ENCODE assay signal across 8 mouse cellular contexts in genomic region chr8:110921492-110922230, GRCm38 (mm10). TPM values are rescaled to one million over a fixed set of nuclear protein-coding genes. Genes with fewer than 3 reads are reported as not detected.
DNase-seq lines count a peak whose midpoint lies in the region; ATAC-seq and TF ChIP-seq lines count a peak whose summit lies in the region.

No protein-coding gene starts in this region.

- H3K27me3 ChIP-seq in neural tube, embryonic 11.5 days (ENCODE audit: control insufficient read depth, insufficient read depth, low read length) = no peaks in the 10 kb centered on the region
- no peaks in the 10 kb centered on the region for H3K27me3 ChIP-seq in embryonic facial prominence, embryonic 10.5 days (replicated peaks; ENCODE audit: low read depth, poor library complexity, severe bottlenecking)
- H3K27me3 ChIP-seq in heart, embryonic 12.5 days (replicated peaks) = no peaks in the 10 kb centered on the region
- no peaks in the 10 kb centered on the region for H3K27me3 ChIP-seq in kidney, postnatal 0 days (ENCODE audit: insufficient read depth, low read length)

- H3K4me1 ChIP-seq in neural tube, embryonic 11.5 days (ENCODE audit: control insufficient read depth, insufficient read depth, low read length) = peaks cover 15% of the 10 kb centered on the region
- H3K4me1 ChIP-seq in embryonic facial prominence, embryonic 10.5 days = peaks cover 61% of the 10 kb centered on the region
- H3K4me1 ChIP-seq in heart, embryonic 12.5 days (replicated peaks) = peaks cover 29% of the 10 kb centered on the region
- H3K4me1 ChIP-seq in kidney, postnatal 0 days (replicated peaks; ENCODE audit: insufficient read depth, low read length) = peaks cover 29% of the 10 kb centered on the region

- peak overlapping the region; percentile 86 for H3K4me2 ChIP-seq in neural tube, embryonic 11.5 days (ENCODE audit: low read depth)
- peak overlapping the region; percentile 76 for H3K4me2 ChIP-seq in heart, embryonic 12.5 days
- H3K4me2 ChIP-seq in kidney, postnatal 0 days (ENCODE audit: low read length) = peak overlapping the region; percentile 93

- H3K9me3 ChIP-seq in neural tube, embryonic 11.5 days (ENCODE audit: control insufficient read depth, low read length) = no peaks in the 10 kb centered on the region
- H3K9me3 ChIP-seq in embryonic facial prominence, embryonic 10.5 days = no peaks in the 10 kb centered on the region
- H3K9me3 ChIP-seq in heart, embryonic 12.5 days (replicated peaks) = no peaks in the 10 kb centered on the region
- H3K9me3 ChIP-seq in kidney, postnatal 0 days (replicated peaks; ENCODE audit: low read length) = no peaks in the 10 kb centered on the region

- TF ChIP-seq CTCF in kidney, postnatal 0 days (IDR thresholded peaks at IDR 0.05; ENCODE audit: low read depth) = no peak

- peak; percentile 42 for DNase-seq in neural tube, embryonic 11.5 days (ENCODE audit: low spot score)
- DNase-seq in neural tube, embryonic 10.5 days (ENCODE audit: extremely low spot score, low spot score) = no peak
- peak; percentile 88 for DNase-seq in embryonic facial prominence, embryonic 10.5 days (ENCODE audit: low spot score)
- peak; percentile 91 for DNase-seq in kidney, postnatal 0 days (ENCODE audit: low spot score)
- no peak for DNase-seq in layer of hippocampus, postnatal 10 days (ENCODE audit: low spot score in 2 of 2)

- no peak for ATAC-seq in neural tube, embryonic 11.5 days (ENCODE audit: insufficient read depth, low FRiP score, low TSS enrichment)
- ATAC-seq in heart, embryonic 12.5 days (ENCODE audit: insufficient number of reproducible peaks, low FRiP score) = peak; percentile 19; the same call in 1 of the 2 replicates
- ATAC-seq in kidney, postnatal 0 days (replicated peaks; ENCODE audit: low FRiP score, low read depth) = no peak
- ATAC-seq in megakaryocyte-erythroid progenitor cell, adult 5-6 weeks (replicated peaks; ENCODE audit: low FRiP score, low TSS enrichment, poor library complexity, severe bottlenecking) = peak; percentile 75
- ATAC-seq in granulocyte monocyte progenitor cell, adult 5-6 weeks (replicated peaks; ENCODE audit: poor library complexity, severe bottlenecking) = no peak

- H3K36me3 ChIP-seq in neural tube, embryonic 11.5 days (ENCODE audit: control insufficient read depth, insufficient read depth, low read length) = no peaks in the 10 kb centered on the region
- peaks cover 29% of the 10 kb centered on the region for H3K36me3 ChIP-seq in embryonic facial prominence, embryonic 10.5 days (replicated peaks)
- 0 out of 2 replicates have a peak, but pooled peaks cover 9% of the 10 kb centered on the region for H3K36me3 ChIP-seq in heart, embryonic 12.5 days
- H3K36me3 ChIP-seq in kidney, postnatal 0 days (ENCODE audit: insufficient read depth, low read length) = no peaks in the 10 kb centered on the region

- WGBS in neural tube, embryonic 11.5 days = 23% methylated on average over 7 of the region's 7 CpGs
- WGBS in embryonic facial prominence, embryonic 10.5 days = 14% methylated on average over 7 of the region's 7 CpGs
- 25% methylated on average over 7 of the region's 7 CpGs for WGBS in heart, embryonic 12.5 days
- 17% methylated on average over 7 of the region's 7 CpGs for WGBS in kidney, postnatal 0 days

- peak overlapping the region; percentile 29; the same call in 1 of the 2 replicates for H3K27ac ChIP-seq in neural tube, embryonic 11.5 days (ENCODE audit: low read depth, low read length)
- peak overlapping the region; percentile 95 for H3K27ac ChIP-seq in embryonic facial prominence, embryonic 10.5 days (replicated peaks)
- peak overlapping the region; percentile 91 for H3K27ac ChIP-seq in heart, embryonic 12.5 days (ENCODE audit: poor library complexity, severe bottlenecking)
- H3K27ac ChIP-seq in kidney, postnatal 0 days = peak overlapping the region; percentile 81

- H3K9ac ChIP-seq in neural tube, embryonic 11.5 days (ENCODE audit: low read length) = peak overlapping the region; percentile 11; the same call in 1 of the 2 replicates
- H3K9ac ChIP-seq in heart, embryonic 12.5 days = peak overlapping the region; percentile 96
- peak overlapping the region; percentile 86 for H3K9ac ChIP-seq in kidney, postnatal 0 days (ENCODE audit: low read depth, low read length)

- H3K4me3 ChIP-seq in neural tube, embryonic 11.5 days (ENCODE audit: low read depth, low read length) = peak overlapping the region; percentile 82
- peak overlapping the region; percentile 91 for H3K4me3 ChIP-seq in embryonic facial prominence, embryonic 10.5 days
- peak overlapping the region; percentile 95 for H3K4me3 ChIP-seq in heart, embryonic 12.5 days
- peak overlapping the region; percentile 83; the same call in 1 of the 2 replicates for H3K4me3 ChIP-seq in kidney, postnatal 0 days (replicated peaks; ENCODE audit: low read depth, low read length)

RNA-seq across cellular contexts. Expression of gene St3gal2, which starts 1.9 kb away (rescaled TPM):
- polyA plus RNA-seq in neural tube, embryonic 11.5 days (2014; fragmentation: Nextera tagmentation; extraction: Ambion mirVana) = 18.2 and 19.1 TPM in 2 replicates
- 34.5 and 34.8 TPM in 2 replicates for polyA plus RNA-seq in embryonic facial prominence, embryonic 10.5 days (2016; fragmentation: Nextera tagmentation; extraction: Ambion mirVana)
- polyA plus RNA-seq in heart, embryonic 12.5 days (2016; fragmentation: Nextera tagmentation; extraction: Ambion mirVana) = 27.1 and 27.6 TPM in 2 replicates
- polyA plus RNA-seq in kidney, postnatal 0 days (2015; fragmentation: Nextera tagmentation; extraction: Ambion mirVana) = 15.1 and 17.2 TPM in 2 replicates
- 12.5 and 13.1 TPM in 2 replicates for total RNA-seq in megakaryocyte-erythroid progenitor cell, adult 5-6 weeks (2014; fragmentation: Nextera tagmentation)
- total RNA-seq in megakaryocyte-erythroid progenitor cell, adult 5-6 weeks (2017) = 2.0 and 17.0 TPM in 2 replicates
- 8.3 and 9.4 TPM in 2 replicates for total RNA-seq in granulocyte monocyte progenitor cell, adult 5-6 weeks (2014; fragmentation: Nextera tagmentation)
- total RNA-seq in granulocyte monocyte progenitor cell, adult 5-6 weeks (2017) = 3.3 and 4.3 TPM in 2 replicates
- 10 to 100 TPM; 84.2 to 88.2 TPM for total RNA-seq in layer of hippocampus, postnatal 10 days (2021)

RNA-seq across cellular contexts. Expression of gene Fuk, which starts 19.4 kb away (rescaled TPM):
- 6.4 and 7.5 TPM in 2 replicates for polyA plus RNA-seq in neural tube, embryonic 11.5 days (2014; fragmentation: Nextera tagmentation; extraction: Ambion mirVana)
- polyA plus RNA-seq in embryonic facial prominence, embryonic 10.5 days (2016; fragmentation: Nextera tagmentation; extraction: Ambion mirVana) = 16.2 and 16.5 TPM in 2 replicates
- polyA plus RNA-seq in heart, embryonic 12.5 days (2016; fragmentation: Nextera tagmentation; extraction: Ambion mirVana) = 10.0 and 10.2 TPM in 2 replicates
- 10.1 and 10.7 TPM in 2 replicates for polyA plus RNA-seq in kidney, postnatal 0 days (2015; fragmentation: Nextera tagmentation; extraction: Ambion mirVana)
- total RNA-seq in megakaryocyte-erythroid progenitor cell, adult 5-6 weeks (2014; fragmentation: Nextera tagmentation) = 5.1 and 10.8 TPM in 2 replicates
- total RNA-seq in megakaryocyte-erythroid progenitor cell, adult 5-6 weeks (2017) = 2.1 and 2.9 TPM in 2 replicates
- total RNA-seq in granulocyte monocyte progenitor cell, adult 5-6 weeks (2014; fragmentation: Nextera tagmentation) = 3.9 and 4.4 TPM in 2 replicates
- total RNA-seq in granulocyte monocyte progenitor cell, adult 5-6 weeks (2017) = 1.8 and 4.0 TPM in 2 replicates
- 10 to 100 TPM; 15.2 to 16.4 TPM for total RNA-seq in layer of hippocampus, postnatal 10 days (2021)

Comparison
In these comparisons a context has a peak if more than half of its experiments do, and no peak if none do; other contexts are left out.
1. DNase-seq: peak in neural tube, embryonic 11.5 days (single experiment), embryonic facial prominence, embryonic 10.5 days (single experiment) and kidney, postnatal 0 days (single experiment); none in neural tube, embryonic 10.5 days (single experiment) and layer of hippocampus, postnatal 10 days (0 of 2).
2. ATAC-seq: peak in heart, embryonic 12.5 days (single experiment) and megakaryocyte-erythroid progenitor cell, adult 5-6 weeks (single experiment); none in neural tube, embryonic 11.5 days (single experiment), kidney, postnatal 0 days (single experiment) and granulocyte monocyte progenitor cell, adult 5-6 weeks (single experiment).
3. H3K27ac ChIP-seq: peak in every context shown above with its lines; median percentile 95 in embryonic facial prominence, embryonic 10.5 days; 91 in heart, embryonic 12.5 days; 81 in kidney, postnatal 0 days; 29 in neural tube, embryonic 11.5 days.
4. H3K9ac ChIP-seq: peak in every context shown above with its lines; median percentile 96 in heart, embryonic 12.5 days; 86 in kidney, postnatal 0 days; 11 in neural tube, embryonic 11.5 days.
5. Peak in every context shown above with its lines, with median percentiles within 50 percentile points of each other: H3K4me2 ChIP-seq and H3K4me3 ChIP-seq.